Mouse (Mus musculus): ENCODE measurements around the gene Hoxa11. TPM values are rescaled to one million over a fixed set of nuclear protein-coding genes. Genes with fewer than 3 reads are reported as not detected.

The Hoxa11 gene
- total RNA-seq, 2 experiments from 2014 or later: not detected

DNA sequence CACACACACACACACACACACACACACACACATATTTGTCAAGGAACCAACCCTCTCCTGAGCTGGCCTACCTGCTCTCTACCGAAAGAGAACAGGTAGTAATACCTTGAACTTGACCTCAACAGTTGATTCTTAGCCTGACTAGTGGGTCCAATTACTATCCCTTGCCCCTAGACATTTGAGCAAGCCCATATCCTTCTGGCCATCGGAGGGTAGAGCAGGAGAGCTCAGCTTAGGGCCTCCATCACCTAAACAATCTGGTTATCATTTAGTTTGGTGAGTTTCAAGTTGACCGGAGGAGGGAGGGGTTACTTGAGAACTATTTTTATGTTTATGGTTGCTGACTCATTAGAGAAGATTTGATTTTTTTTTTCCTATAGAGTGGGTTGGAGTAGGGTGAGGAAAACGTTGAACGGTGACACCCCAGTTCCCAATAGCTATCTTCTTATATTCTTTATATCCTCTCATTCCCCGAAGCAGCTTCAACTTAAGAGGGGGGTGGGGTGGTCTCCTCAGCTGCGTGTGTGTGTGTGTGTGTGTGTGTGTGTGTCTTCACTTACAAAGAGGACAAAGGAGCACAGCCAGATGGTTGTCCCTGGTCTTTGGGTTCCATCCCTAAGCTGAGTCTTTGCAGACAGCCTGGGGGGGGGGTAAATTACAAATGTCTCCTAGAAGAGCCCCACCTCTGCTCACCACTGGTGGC lies 5.7 kb upstream of the Hoxa11 start:
- DNase-seq (ENCODE audit: low spot score in 2 of 2): no peak
- intact Hi-C loops (cut with DNase I): no loop called here

DNA sequence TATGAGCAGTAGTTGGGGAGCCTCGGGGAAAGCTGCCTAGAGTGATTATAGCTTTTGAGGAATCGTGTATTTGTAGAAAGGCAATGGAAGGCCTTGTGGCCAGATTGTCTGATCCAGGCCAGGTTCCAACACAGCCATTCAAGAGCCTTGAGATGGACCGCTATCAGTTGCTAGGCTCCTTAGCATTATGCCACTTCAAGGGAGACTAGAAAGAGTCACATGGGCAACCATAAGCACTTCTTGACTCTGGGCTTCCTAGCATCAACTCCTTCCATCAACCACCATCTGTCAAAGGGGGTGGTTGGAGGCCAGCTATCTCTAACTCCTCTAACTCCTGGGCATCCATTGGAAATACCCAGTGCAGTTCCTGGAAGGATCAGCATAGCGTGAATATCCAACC lies 4.2 kb upstream of the Hoxa11 start:
- no peak for DNase-seq (ENCODE audit: low spot score in 2 of 2)

DNA sequence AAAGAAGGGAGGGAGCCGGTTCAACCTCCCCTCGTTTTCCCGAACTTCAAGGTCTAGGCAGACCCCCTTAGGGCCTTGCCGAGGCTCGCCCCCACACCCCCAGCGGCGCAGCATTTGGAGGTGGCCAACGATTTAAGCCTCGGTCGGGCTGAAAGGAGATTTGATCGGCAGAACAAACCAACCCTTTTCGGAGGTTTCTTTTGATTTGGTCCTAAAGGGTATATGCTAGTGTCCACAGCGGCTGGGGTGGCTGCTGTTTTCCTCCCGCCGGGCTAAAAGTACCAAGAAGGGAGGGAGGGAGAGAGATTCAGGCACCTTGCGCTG lies 3.8 kb upstream of the Hoxa11 start:
- intact Hi-C loops (cut with DNase I): no loop called here
- no peak for DNase-seq (ENCODE audit: low spot score in 2 of 2)

More for the DNA sequence above, 4.2 kb upstream of the Hoxa11 start:
- intact Hi-C loops (cut with DNase I): no loop called here

DNA sequence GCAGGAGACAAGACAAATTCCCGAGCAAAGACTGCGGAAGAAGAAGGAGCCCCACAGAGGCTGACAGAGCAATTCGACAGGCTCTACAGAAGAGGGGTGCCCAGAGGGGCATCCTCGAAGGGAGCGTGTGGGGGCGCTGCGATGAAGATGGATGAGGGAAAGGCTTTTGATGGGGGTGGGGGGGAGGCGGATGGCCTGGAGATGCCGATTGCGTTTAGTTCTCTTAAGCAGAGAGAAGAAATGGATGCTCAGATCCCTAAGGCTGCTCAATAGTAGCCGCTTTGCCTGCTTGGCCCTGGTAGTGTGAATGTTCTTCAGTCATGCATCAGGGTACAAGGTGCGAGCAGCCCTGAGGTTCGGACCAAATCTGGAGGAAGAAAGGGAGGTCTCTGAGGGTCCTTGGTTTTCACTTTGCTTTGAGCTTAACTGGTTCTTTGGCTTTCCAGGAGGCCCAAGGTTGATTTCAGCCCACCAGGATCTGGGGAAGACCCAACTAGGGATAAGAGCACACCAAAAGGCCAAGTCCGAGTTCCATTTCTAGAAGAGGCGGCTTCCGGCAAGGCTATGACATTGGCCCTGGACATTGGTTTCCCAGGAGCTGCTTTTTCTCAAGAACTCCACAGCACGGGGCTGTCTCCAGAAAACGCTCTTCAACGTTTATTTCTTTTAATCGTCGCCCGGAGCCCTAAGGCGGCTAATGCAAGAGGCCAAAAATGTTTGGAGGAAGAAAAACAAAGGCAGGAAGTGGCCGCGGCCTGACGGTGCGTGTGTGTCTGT lies 3.2 kb upstream of the Hoxa11 start:
- intact Hi-C loops (cut with DNase I): no loop called here
- DNase-seq (ENCODE audit: low spot score in 2 of 2): no peak

DNA sequence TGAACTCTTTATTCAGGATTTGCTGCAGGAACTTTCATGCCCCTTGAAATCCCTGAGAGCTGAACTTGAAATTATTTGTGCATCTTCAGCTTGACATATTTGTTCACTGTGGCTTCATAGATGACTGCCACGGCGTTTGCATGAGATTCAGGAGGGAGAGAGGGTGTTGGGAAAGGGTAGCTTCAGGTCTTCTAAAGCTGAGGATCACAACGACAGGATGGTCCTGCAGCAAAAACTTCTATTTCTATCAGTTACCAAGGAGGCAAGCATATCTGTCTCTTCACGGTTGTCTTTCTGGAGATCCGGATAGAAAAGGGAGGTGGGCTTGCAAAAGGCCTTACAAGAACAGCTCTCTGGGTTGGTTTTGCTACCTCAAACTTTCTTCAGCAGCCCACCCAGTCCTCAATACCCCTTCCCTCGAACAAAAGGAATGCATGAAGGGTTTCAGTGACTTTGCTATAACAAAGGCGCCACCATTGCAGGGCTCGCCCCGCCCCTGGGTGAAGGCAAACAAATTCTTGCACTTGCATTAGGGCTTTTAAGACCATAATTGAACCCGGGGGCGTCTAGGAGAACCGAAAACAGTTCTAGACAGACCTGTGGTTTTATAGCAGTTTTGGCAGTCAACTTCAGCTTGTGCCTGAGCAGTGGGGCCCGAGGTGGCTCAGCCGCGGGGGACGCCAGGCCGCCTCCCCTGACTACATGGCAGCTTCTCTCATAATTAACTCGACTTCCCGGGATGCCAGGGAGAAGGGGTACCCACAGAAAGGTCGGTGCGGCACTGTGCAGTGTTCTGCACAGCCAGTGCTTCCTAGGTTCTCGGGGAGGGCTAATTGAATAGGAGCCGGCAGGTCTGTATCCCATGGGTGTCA lies 2.4 kb upstream of the Hoxa11 start:
- intact Hi-C loops (cut with DNase I): no loop called here
- no peak for DNase-seq (ENCODE audit: low spot score in 2 of 2)

DNA sequence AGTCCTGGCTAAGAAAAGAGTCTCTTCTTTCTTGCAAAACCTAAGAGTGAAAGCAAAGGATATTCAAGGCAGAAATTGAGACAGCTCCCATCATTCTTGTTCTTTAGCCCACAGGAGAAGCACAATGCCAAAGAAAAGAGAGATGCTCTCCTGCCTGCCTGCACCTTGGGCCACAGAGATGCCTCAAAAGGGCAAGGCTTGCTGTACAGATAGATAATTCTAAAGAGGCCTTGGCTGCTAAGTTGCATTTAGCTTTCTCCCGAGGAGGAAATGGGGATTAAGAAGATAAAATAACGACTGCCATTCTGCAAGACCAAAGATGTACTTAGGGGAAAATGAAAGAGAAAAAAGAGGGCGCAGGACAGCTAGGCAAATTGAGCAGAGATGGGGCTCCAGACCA lies 1.3 kb upstream of the Hoxa11 start:
- intact Hi-C loops (cut with DNase I): no loop called here

DNA sequence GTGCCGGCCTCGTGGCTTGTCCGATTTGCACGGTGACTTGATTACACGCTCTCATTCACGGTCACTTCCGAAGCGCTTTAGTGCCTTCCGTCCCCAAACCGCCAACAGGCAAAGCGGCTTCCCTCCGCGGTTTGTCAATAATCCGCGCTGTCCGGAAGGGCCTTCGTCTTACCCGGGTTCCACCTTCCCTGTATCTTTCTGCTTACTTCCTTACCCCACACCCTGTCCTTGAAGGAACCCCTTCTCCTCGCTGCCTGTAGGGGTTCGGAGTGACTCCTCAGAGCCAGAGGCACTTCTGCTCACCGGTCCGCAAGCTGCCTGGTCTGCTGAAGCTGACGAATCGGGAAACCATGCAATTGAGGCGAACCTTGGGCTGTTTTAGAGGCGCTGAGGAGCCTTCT lies 793 bp upstream of the Hoxa11 start:
- no peak for DNase-seq (ENCODE audit: low spot score in 2 of 2)
- intact Hi-C loops (cut with DNase I): no loop called here

More for the DNA sequence above, 1.3 kb upstream of the Hoxa11 start:
- DNase-seq (ENCODE audit: low spot score in 2 of 2): no peak

DNA sequence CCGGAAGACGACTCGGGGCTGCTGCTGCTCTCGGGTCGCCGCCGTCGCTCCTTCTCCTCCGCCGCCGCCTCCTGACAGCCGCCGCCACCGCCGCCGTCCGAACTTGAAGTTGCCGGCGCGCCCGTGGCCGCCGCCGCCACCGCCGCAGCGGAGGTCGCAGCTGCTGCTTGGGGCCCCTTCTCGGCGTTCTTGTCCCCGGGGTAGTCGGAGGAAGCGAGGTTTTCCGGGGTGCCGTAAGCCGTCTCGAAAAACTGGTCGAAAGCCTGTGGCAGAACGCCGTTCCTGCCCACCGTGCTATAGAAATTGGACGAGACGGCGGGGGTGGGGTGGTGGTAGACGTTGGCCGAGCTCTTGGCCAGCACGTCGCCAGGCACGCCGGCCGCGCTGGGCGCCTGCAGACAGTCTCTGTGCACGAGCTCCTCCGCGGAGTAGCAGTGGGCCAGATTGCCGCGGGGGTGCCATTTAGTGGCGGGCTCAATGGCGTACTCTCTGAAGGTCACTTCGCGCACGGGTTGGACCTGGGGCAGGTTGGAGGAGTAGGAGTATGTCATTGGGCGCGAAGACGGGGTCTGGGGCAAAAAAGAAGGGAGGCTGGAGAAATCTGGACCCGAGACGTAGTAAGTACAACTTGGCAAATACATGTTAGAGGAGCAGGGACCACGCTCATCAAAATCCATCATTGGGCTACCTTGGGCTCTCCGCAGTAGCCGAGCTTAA lies 412 bp downstream of the Hoxa11 start:
- no peak for DNase-seq (ENCODE audit: low spot score in 2 of 2)
- intact Hi-C loops (cut with DNase I): no loop called here

DNA sequence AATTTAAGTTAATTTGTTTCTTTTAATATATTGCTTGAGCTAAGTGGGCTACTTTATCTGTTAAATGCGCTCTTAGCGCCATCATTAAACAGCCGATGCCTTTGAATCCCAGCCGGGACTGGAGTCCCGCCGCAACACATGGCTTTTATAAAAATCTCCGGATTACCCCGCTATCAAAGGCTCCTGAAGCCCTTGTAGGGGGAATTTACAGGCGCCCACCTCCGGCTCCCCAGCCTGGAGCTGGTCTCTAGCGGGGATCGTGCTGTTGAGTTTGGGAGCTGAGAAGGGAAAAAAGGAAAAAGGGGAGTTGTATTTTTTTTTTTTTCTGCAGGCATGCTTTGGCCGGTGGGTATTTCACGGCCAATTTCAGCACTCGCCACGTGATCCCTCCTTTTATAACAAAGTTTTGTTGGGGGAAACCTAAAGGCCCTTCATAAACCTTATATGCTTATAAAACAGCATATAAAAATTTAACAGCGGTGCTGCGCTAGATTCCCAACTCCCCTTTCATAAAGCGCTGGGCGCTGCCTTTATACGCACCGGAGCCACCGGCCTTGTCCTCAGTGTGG lies 1.1 kb downstream of the Hoxa11 start:
- DNase-seq (ENCODE audit: low spot score in 2 of 2): no peak
- intact Hi-C loops (cut with DNase I): no loop called here

DNA sequence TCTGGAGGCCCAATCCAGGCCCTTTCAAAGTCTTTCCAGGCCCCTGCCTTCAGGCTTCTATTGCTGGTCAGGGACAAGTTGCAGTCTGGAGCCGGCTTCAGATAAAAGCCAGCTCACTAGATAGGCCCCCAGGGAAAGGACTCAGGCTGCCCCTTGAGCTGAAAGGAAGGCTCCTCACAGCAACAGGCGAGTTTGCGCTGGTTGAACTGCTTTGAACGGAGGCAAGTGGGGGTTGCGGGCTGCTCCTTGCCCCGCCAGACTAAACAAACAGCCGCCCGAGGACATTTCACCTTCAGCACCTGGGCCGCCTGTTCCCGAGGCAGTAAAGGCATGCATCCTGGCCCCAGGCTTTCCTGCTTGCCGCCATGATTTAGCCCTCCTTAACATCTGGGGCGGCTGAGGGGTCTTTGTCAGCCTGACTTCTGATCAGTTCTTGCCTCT lies 1.9 kb downstream of the Hoxa11 start:
- DNase-seq (ENCODE audit: low spot score in 2 of 2): no peak
- intact Hi-C loops (cut with DNase I): no loop called here

DNA sequence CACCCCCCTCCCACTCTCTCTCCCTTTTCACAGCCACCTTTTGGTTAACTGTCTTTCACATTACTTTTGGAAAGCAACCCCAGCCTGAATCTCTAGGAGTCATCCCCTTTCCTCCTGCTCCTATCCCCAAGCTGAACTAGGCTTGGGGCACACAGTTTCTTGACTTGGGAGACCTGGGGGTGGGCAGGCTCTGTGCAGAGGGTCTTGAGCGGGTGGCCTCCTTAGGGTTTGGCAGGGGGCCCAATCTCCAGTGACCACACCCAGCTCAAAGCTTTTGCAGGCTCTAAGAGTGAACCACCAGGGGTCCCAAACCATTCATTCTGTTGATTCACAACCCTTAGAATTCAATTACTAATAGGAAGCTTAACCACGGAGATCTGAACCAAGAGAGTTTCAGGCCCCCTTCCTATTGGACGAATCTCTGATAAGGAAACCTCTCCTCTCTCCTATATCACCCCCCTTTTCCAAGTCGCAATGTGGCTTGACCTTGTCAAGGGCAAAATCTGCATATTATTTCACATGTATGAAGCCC lies 2.7 kb downstream of the Hoxa11 start:
- DNase-seq (ENCODE audit: low spot score in 2 of 2): no peak
- intact Hi-C loops (cut with DNase I): no loop called here

DNA sequence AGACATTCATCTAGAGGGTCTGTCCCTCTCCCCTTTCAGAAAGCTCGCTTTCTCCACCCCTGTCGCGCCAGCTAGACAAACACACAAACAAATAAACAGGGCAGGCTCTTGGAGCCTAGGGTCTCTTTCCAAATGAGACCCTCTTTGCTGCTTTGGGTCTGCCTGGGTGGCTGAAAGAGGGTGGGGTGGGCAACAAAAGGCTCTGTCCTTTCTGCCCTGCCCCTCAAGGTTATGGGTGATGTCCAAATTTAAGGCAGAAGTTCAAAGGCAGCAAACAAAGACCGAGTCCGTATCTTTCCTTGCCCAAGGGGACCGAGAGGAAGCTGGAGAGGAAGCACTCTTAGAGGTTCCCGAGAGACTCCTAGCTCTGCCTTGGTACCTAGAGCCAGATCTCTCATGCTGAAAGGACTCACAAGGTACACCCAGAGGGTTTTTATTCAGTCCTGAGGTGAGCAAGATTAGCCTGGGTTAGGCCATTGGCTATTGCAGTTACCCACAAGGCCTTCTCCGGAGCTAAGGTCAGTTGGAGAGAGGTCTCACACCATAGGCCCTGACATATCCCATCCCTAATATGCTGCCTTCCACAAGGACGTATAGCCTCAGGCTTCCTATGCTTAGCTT lies 4.5 kb downstream of the Hoxa11 start:
- DNase-seq (ENCODE audit: low spot score in 2 of 2): no peak
- intact Hi-C loops (cut with DNase I): no loop called here

DNA sequence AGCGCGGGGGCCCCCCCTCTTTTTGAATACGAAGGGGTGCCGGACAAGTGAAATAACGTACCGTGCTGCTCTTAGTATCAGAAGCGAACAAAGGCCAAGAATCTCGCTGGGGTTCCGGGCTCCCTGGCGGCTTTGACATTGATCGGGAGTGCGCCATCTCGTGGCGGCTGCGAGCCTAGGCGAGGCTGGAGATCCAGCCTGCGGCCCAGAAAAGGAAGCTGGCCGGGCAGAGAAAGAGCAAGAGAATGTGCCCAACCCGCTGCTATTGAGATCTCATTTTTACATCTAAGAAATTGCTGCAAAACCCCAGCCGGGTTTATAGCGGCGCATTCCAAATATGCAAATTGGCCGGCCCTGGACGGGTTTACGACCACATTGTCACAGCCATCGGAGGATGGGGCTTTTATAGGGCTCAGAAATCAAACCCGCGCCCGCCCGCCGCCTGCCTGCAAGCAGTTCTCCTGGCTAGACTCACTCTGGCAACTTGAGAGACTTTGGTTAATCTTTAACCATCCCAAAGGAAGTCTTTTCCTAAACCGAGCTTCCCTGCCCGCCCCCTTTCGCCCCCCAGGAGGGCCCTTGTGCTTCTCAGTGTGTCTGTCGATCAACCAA lies 5.1 kb downstream of the Hoxa11 start, which contains the start of gene Hoxa10:
Gene Hoxa10 (minus strand): TSS at position 466 of the 612 bp plus-strand sequence.
- intact Hi-C loops (cut with DNase I): no loop called here
- DNase-seq (ENCODE audit: low spot score in 2 of 2): peak; percentile 37 to 48

DNA sequence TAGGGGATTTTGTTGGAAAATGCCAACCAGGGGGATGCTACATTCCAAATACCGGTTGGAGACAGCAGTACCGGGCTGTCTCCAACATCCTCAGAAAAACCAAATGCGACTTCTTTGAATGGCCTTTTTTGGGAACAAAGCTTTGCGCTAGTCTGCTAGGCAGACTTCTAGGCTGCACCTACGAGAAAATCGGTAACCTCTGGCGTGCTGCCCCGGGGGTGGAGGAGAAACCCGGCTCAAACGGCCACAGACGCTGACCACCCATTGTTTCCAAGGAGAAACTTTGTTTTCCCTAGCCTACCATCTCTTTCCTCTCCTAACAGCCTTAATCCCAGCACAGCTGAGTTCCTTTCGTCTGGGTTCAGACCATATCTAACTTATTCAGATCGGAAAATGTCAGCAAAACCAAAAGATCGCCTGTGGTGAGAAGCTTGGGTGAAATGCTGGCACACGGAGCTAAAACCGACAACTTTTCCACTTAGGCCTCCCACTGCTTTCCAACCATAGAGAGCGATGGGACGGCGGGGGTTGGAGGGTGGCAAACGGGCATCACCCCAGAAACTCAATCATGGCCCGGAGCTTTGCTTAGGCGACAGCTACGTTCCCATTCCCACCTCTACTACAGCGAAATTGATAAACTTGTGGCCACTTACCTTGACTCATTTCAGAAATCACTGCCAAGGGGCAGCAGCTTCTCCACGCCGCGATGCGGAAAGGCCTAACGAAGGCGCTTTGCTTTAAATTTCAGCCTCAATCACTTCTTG lies 5.8 kb downstream of the Hoxa11 start:
- intact Hi-C loops (cut with DNase I): no loop called here

DNA sequence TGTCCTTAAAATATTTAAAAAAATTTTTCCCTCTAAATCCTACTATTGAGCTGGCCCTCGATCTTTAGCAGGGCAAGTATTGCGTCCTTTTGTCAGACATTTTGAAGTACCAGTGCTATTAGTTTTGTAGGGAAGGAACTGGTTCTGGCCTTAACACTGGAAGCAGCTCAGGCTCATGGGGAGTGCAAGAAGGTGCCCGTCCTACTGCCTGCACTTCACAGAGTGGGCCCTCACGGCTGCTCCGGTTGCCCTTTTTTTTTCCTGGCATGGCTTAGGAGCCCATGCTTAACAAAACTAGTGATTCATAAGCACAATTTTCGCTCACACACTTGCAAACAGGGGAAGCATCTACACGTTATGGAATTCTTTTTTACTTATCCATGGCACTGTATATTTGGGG lies 6.6 kb downstream of the Hoxa11 start:
- DNase-seq (ENCODE audit: low spot score in 2 of 2): no peak
- intact Hi-C loops (cut with DNase I): no loop called here

More for the DNA sequence above, 5.8 kb downstream of the Hoxa11 start:
- DNase-seq (ENCODE audit: low spot score in 2 of 2): no peak

DNA sequence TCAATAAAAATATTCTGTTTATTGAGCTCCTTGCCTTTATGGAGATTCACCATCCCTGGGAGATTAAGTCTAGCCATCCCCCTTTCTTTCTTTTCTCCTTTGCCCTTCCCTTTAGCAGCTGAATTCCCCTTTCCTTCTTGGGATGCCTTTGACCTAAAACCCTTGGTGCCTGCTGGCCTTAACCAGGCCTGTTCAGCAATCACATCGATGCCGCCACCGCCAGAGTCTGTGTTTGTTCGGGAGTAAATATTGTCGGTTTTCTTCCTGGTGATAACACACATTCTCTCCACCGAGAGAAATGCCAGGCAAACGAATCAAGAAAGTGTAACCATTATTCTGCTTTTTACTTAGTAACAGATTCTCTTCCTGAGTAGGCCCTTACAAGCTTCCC lies 7.5 kb downstream of the Hoxa11 start:
- no peak for DNase-seq (ENCODE audit: low spot score in 2 of 2)
- intact Hi-C loops (cut with DNase I): no loop called here

DNA sequence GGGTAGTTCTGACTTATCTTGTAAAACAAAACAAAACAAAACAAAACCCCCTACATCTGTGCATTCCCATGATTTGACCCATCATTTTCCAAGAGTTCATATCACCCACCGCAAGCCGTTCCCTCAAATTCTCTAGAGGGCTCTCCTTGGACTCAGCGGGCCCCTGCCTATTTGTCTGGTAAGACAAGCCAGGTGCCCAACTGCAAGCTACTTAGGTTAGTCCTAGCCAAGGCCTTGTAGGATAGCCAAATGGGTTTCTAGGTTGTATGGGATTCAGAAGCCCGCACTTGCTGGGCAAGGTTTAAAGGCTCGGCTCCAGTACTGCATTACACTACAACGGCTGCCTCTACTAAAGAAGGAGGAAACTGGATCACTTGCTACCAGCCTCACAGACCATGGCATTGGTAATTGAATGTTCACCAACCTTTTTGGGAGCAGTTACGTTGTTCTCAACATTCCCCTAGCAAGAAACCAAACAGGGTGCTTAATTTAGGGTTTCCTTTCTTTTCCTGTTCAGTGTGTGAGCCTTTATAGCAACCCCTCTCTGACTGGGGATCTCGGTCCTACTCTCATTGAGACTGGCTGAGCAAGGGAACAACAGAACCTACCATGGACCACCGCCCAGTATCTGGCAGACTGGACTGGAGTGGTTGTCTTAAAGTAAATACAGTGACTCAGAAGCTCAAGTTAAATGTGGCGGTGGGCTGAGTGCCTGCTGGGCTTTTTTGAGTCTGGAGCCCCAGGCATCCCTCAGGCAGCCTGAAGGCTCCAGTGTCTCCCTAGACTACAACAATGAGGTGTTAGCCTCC lies 8.1 kb downstream of the Hoxa11 start:
- no peak for DNase-seq (ENCODE audit: low spot score in 2 of 2)
- intact Hi-C loops (cut with DNase I): no loop called here

All from left cerebral cortex, postnatal 14 days (tissue).